Mouse (Mus musculus): ENCODE measurements around the gene Lpp. TPM values are rescaled to one million over a fixed set of nuclear protein-coding genes. Genes with fewer than 3 reads are reported as not detected.

The Lpp gene
- total and polyA plus RNA-seq, 3 experiments = not detected

GRCm38 (mm10) chr16:24979391-24979790 is 586.1 kb downstream of the Lpp start:
- no peak for DNase-seq (ENCODE audit: low read depth, low spot score)
- H3K4me3 ChIP-seq (ENCODE audit: control insufficient read depth in 1 of 2, insufficient read depth in 1 of 2, low read depth in 2 of 2, low read length in 2 of 2) = no peak overlapping the region
- no peaks in the 10 kb centered on the region for H3K36me3 ChIP-seq (ENCODE audit: control insufficient read depth in 1 of 2, insufficient read depth in 2 of 2, low read length in 2 of 2)
- no peaks in the 10 kb centered on the region; a peak in 1 of 4 replicates for H3K27me3 ChIP-seq (ENCODE audit: control insufficient read depth in 1 of 2, insufficient read depth in 2 of 2, low read length in 2 of 2)
- no peaks in the 10 kb centered on the region for H3K9me3 ChIP-seq (replicated peaks; ENCODE audit: insufficient read depth, low read length)
- no peaks in the 10 kb centered on the region for H3K4me1 ChIP-seq (ENCODE audit: control insufficient read depth in 1 of 2, insufficient read depth in 2 of 2, low read length in 2 of 2)
- no peak overlapping the region for H3K27ac ChIP-seq (ENCODE audit: control insufficient read depth, low read depth, low read length)
- TF ChIP-seq POLR2AphosphoS5 (IDR thresholded peaks at IDR 0.05; ENCODE audit: borderline replicate concordance, low read depth, low read length) = no peak
- no peak for TF ChIP-seq KAT2A (conservative IDR thresholded peaks at IDR 0.05; ENCODE audit: low read depth, low read length)
- no peak for TF ChIP-seq ETS1 (IDR thresholded peaks at IDR 0.05; ENCODE audit: low read depth, low read length)
- no peak for TF ChIP-seq GABPA (IDR thresholded peaks at IDR 0.05; ENCODE audit: low read depth, low read length)
- no peak for TF ChIP-seq USF2 (IDR thresholded peaks at IDR 0.05; ENCODE audit: borderline replicate concordance in 1 of 2, insufficient read depth in 1 of 2, low read depth in 1 of 2, low read length in 2 of 2)
- no peak for TF ChIP-seq POLR2A (IDR thresholded peaks at IDR 0.05; ENCODE audit: control insufficient read depth in 1 of 2, insufficient read depth in 1 of 2, low read depth in 1 of 2, low read length in 2 of 2, poor library complexity in 1 of 2)
- TF ChIP-seq ZKSCAN1 (IDR thresholded peaks at IDR 0.05; ENCODE audit: low read depth, low read length) = no peak
- no peak for TF ChIP-seq ZC3H11A (IDR thresholded peaks at IDR 0.05; ENCODE audit: low read depth, low read length)
- TF ChIP-seq ZNF384 (IDR thresholded peaks at IDR 0.05; ENCODE audit: low read depth, low read length) = no peak
- TF ChIP-seq E2F4 (IDR thresholded peaks at IDR 0.05; ENCODE audit: borderline replicate concordance, low read depth, low read length) = no peak
- no peak for TF ChIP-seq MAFK (IDR thresholded peaks at IDR 0.05; ENCODE audit: borderline replicate concordance, low read depth, low read length)
- no peak for TF ChIP-seq MXI1 (IDR thresholded peaks at IDR 0.05; ENCODE audit: low read depth, low read length)
- no peak for TF ChIP-seq UBTF (IDR thresholded peaks at IDR 0.05; ENCODE audit: borderline replicate concordance, insufficient read depth, low read depth, low read length)
- TF ChIP-seq TBP (IDR thresholded peaks at IDR 0.05; ENCODE audit: low read depth, low read length) = no peak
- TF ChIP-seq ELF1 (IDR thresholded peaks at IDR 0.05; ENCODE audit: low read depth, low read length) = no peak
- TF ChIP-seq TCF12 (IDR thresholded peaks at IDR 0.05; ENCODE audit: low read depth, low read length) = no peak
- no peak for TF ChIP-seq RAD21 (IDR thresholded peaks at IDR 0.05; ENCODE audit: low read depth, low read length)
- no peak for TF ChIP-seq TAL1 (IDR thresholded peaks at IDR 0.05; ENCODE audit: low read length)
- no peak for TF ChIP-seq CHD2 (IDR thresholded peaks at IDR 0.05; ENCODE audit: low read length)
- TF ChIP-seq SIN3A (IDR thresholded peaks at IDR 0.05; ENCODE audit: low read length) = no peak
- H3K79me2 ChIP-seq (ENCODE audit: control insufficient read depth, insufficient read depth, low read length, poor library complexity) = no peaks in the 10 kb centered on the region
- no peak overlapping the region for H3K9ac ChIP-seq (ENCODE audit: control insufficient read depth, low read depth, low read length, poor library complexity, severe bottlenecking)

- no peaks in the 10 kb centered on the region for H3K36me3 ChIP-seq (ENCODE audit: control insufficient read depth in 1 of 2, insufficient read depth in 2 of 2, low read length in 2 of 2)
- H3K9me3 ChIP-seq (replicated peaks; ENCODE audit: insufficient read depth, low read length) = no peaks in the 10 kb centered on the region
- H3K4me3 ChIP-seq (ENCODE audit: control insufficient read depth in 1 of 2, insufficient read depth in 1 of 2, low read depth in 2 of 2, low read length in 2 of 2) = no peak overlapping the region
- no peaks in the 10 kb centered on the region for H3K4me1 ChIP-seq (ENCODE audit: control insufficient read depth in 1 of 2, insufficient read depth in 2 of 2, low read length in 2 of 2)
- no peak overlapping the region for H3K27ac ChIP-seq (ENCODE audit: control insufficient read depth, low read depth, low read length)
- no peaks in the 10 kb centered on the region; a peak in 1 of 4 replicates for H3K27me3 ChIP-seq (ENCODE audit: control insufficient read depth in 1 of 2, insufficient read depth in 2 of 2, low read length in 2 of 2)
- DNase-seq (ENCODE audit: low read depth, low spot score) = no peak
- TF ChIP-seq USF1 (IDR thresholded peaks at IDR 0.05; ENCODE audit: low read depth, low read length) (no peak), MEF2A (IDR thresholded peaks at IDR 0.05; ENCODE audit: extremely low read depth, insufficient replicate concordance, low read depth, low read length, poor library complexity, severe bottlenecking) (no peak), HCFC1 (IDR thresholded peaks at IDR 0.05; ENCODE audit: low read depth, low read length) (no peak), ELF1 (IDR thresholded peaks at IDR 0.05; ENCODE audit: low read depth, low read length) (no peak), CTCF (IDR thresholded peaks at IDR 0.05 in 2 of 3, conservative IDR thresholded peaks at IDR 0.05 in 1 of 3; ENCODE audit: control insufficient read depth in 1 of 3, insufficient read depth in 1 of 3, low read depth in 2 of 3, low read length in 3 of 3, poor library complexity in 1 of 3, severe bottlenecking in 1 of 3) (no peak), POLR2A (IDR thresholded peaks at IDR 0.05; ENCODE audit: control insufficient read depth in 1 of 2, insufficient read depth in 1 of 2, low read depth in 1 of 2, low read length in 2 of 2, poor library complexity in 1 of 2) (no peak), SIN3A (IDR thresholded peaks at IDR 0.05; ENCODE audit: low read length) (no peak), NRF1 (IDR thresholded peaks at IDR 0.05; ENCODE audit: insufficient read depth, low read depth, low read length, poor library complexity, severe bottlenecking) (no peak), ZMIZ1 (IDR thresholded peaks at IDR 0.05; ENCODE audit: low read depth, low read length) (no peak), MAX (IDR thresholded peaks at IDR 0.05; ENCODE audit: low read length) (no peak)
- H3K79me2 ChIP-seq (ENCODE audit: control insufficient read depth, insufficient read depth, low read length, poor library complexity) = no peaks in the 10 kb centered on the region
- no peak overlapping the region for H3K9ac ChIP-seq (ENCODE audit: control insufficient read depth, low read depth, low read length, poor library complexity, severe bottlenecking)
Measured at GRCm38 (mm10) chr16:24982828-24983227, 589.5 kb downstream of the Lpp start.
